Mouse (Mus musculus): ENCODE measurements around the gene Usp28.
A peak's percentile ranks its signal among the peaks of the same experiment; 100 is the strongest.

The Usp28 gene

GRCm38 (mm10) chr9:49021289-49021688 is 36.1 kb downstream of the Usp28 start:
- no peak for DNase-seq (ENCODE audit: extremely low spot score, low spot score)

DNA sequence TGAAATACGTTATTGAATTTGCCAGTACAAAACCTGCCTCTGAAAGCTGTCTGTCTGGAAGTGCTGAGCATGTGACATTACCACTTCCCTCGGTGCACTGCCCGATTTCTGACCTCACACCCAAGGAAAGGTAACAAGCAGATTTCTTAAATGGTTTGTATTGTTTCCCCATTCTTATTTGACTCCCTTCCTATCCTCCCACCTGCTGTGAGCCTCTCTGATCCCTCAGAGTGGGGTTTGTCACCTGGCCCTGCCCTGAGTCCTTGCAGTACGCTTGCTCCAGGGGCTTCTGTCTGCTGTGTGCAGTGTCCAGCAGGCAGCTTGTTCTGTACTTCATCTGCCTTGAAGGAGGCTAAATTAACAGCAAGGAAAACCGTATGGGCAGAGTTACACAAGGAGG is 38.8 kb downstream of the Usp28 start:
- no peak for DNase-seq (ENCODE audit: extremely low spot score, low spot score)

GRCm38 (mm10) chr9:49024529-49024928 is 39.4 kb downstream of the Usp28 start:
- DNase-seq (ENCODE audit: extremely low spot score, low spot score) = no peak

DNA sequence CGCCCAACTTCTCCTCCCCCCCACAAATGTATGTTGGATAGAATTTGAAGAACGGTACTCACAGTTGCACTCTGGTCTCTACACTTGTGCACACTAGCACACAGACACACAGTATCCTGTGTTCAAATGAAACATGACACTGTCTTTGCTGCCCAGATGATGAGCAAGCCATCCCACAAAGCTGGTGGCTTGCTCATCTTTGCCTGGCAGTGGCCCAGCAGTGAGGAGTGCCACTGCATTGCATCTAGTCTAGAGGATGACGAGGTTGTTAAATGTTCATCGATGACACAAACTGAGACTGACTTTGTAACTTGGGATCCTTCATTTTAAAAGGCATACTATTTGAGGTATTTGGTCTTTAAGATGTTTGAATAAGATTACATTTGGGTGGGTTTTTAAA is 49.6 kb downstream of the Usp28 start:
- no peak for DNase-seq (ENCODE audit: extremely low spot score, low spot score)

DNA sequence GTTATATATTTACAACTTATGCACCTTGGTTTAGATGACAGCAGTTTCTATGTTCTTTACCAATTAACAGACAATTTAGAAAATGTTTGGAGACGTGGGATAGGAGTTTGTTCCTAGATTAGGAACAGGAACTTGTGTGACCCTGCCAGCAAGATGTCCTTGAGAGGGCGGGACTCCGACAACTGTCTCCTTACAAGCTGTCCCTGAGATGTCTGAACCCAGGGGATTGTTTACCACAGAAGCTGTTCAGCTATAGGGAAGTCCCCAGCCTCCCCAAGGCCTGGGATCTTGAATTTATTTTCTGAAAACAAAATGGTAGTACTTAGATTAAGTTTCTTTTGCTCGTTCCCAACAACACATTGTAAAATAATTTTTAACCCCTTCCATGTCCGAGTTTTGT is 65.7 kb downstream of the Usp28 start:
- no peak for DNase-seq (ENCODE audit: extremely low spot score, low spot score)

GRCm38 (mm10) chr9:49051349-49051748 is 66.2 kb downstream of the Usp28 start:
- DNase-seq (ENCODE audit: extremely low spot score, low spot score) = peak; percentile 28

GRCm38 (mm10) chr9:49054028-49054427 is 68.9 kb downstream of the Usp28 start:
- no peak for DNase-seq (ENCODE audit: extremely low spot score, low spot score)

DNA sequence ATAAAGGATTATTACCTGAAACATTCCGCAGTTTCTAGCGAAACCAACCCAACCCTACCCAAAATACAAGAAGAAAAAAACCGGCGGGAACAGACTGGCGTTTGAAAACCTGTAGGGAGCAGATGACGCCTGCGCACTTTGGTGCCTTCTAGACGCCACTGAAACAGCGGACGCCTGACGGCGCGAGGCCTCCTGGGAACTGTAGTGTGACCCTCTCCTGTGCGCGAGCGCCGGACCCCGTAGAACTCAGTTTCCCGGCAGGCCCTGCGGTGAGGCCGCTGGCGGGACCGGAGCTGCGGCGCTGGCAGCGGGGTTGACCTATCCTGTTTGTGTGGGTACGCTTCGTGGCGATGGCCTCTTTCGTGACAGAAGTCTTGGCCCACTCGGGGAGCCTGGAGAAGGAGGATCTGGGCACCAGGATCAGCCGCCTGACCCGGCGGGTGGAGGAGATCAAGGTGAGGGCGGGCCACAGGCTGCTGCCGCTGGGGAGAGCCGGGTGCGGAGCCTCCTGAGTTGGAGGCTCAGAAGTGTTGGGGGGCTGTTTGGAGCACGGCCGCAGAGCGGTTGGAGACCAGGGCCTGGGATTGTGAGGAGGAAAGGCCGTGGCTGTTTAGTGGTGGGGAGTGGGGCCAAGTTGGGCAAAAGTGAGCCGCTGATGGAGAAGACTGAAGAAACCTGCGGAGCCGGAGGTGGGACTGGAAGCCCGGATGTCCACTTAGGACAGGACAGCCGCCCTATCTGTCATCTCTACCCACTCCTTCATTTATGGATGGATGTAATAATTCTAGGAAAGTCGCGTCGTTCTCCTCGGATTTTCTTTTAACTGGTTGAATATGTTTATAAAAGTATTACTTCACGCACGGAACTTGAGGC is 70.4 kb downstream of the Usp28 start, which contains the start of gene Zw10:
Zw10 (plus strand) TSS at position 281 of the 873 bp plus-strand sequence.
- peak; percentile 93 for DNase-seq (ENCODE audit: extremely low spot score, low spot score)

- DNase-seq (ENCODE audit: extremely low spot score, low spot score) = no peak
These were observed 91.7 kb downstream of the Usp28 start for GRCm38 (mm10) chr9:49076847-49077246.

- no peak for DNase-seq (ENCODE audit: extremely low spot score, low spot score)
These were observed 95.9 kb downstream of the Usp28 start, which contains the start of gene Tmprss5 for GRCm38 (mm10) chr9:49081107-49081506. Gene Tmprss5, plus strand, starts transcription at chr9:49081260.

- DNase-seq (ENCODE audit: extremely low spot score, low spot score) = peak; percentile 72
These were observed 96.4 kb downstream of the Usp28 start for GRCm38 (mm10) chr9:49081561-49081960.

DNA sequence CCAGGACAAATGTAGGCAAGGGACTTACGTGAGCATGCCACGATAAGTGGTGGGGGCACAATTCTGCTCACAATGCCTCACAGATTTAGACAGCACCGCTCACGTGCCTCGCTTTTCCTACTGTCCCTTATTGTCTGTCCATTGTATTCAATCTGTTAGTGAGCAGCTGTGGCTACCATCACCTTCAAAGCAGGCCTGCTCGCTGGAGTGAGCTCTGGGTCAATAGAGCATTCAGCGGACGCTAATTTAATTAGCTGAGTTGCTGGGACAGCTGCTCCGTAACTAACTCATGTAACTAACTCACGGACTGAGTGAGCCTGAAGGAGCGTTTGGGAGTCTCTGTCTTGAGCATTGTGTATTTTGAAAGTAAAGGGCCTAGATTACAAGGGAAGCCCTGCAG is 102.1 kb downstream of the Usp28 start:
- DNase-seq (ENCODE audit: extremely low spot score, low spot score) = no peak

Data from neural tube, embryonic 10.5 days (tissue).